Mouse (Mus musculus) adrenal gland, adult 2 months (tissue): ENCODE results near the gene Calm2. TPM values are rescaled to one million over a fixed set of nuclear protein-coding genes. Genes with fewer than 3 reads are reported as not detected.

Experiments
- DNase-seq: peaks from one replicate; pipeline ENCODE4 v3.0.0; 2021
- polyA plus RNA-seq: library from polyadenylated mRNA; depleted of rRNA; stranded (reverse); fragments of >200 nt; gene quantifications from 2 replicates; pipeline ENCODE4 v1.2.3, GENCODE M21; 2012; rRNA removed
- total RNA-seq, 2 experiments: library from RNA; stranded (reverse); gene quantifications; 2 replicates each; pipeline ENCODE4 v1.2.3; 2021

Calm2 gene
- total and polyA plus RNA-seq, 3 experiments: 6.4 to 563 (median 485) TPM

DNA sequence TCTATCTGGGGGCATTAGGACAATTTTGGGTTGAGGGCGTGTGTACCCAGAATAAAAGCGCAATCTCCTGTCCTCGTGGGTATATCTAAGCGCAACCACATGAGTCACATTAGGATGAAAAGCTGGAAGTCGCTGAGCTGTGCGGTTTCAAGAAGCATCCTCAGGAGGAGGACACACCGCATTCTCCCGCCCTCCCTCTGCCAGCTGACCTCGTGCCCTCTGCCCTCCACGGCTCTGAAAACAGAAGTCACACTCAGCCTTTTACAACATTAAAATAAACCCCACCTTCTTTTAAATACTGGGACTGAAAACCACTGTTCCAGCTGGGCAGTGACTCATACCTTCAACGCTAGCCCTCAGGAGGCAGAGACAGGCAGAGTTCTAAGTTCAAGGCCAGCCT is 49.6 kb downstream of the Calm2 start:
- no peak for DNase-seq

DNA sequence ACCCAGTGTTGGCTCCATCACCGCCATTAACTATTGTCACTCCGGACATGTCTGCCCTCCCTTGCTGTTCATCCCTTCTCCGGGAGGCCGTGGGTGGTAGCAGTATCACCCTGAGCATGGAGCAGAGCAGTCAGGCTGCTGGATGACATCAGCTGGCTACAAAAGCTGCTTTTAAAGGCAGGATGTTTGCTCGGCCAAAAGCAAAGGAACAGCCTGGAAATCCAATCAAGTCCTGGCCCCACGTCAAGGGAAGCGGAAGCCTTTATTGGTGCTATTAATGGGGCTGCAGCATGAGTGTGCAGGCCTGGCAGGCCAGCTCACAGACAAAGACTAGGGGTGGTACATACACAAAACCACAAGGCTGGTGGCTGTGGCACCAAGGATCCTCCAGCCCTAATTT is 55.5 kb downstream of the Calm2 start:
- peak; percentile 45 for DNase-seq

DNA sequence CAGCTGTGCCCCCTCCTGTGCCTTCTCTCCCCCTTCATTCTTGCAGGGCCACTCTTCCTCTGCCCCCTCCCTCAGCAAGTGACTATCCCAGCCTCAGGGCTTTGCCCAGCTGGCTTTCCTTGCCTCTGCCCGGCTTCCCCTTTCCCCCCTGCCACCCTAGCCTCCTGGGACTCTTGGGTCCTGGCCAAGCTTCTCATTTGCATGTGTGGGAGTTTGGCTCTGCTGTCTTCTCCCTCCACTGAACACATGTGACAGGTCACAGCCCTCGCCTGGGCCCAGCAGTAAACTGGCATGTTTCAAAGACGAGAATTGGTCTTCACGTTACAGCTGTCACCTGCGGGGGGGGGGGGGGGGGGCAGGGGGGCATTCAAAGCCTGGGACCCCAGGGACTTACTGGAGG is 59.7 kb downstream of the Calm2 start:
- DNase-seq: no peak

DNA sequence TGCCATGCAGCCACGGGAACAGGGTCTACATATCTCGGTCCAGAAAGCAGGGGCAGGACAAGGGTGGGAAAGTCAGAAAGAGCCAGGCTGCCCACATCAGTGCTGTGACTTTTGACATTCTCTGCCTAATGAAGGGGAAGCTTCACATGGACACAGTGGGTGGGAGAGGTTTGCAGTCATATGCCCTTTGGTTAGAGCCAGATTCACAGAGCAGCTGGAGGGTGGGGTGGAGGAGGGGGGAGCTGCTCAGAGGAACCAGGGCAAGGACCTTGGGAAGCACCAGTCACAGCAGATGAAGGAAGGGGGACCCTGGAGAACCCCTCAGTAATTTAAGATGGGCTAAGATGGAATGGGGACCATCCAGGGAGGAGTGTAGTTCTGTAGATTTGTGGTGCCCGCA is 60.9 kb downstream of the Calm2 start:
- DNase-seq: no peak

Other genes with a start within 250 kb of the Calm2 start
- gene Mcfd2, start 181.0 kb downstream of the Calm2 start, total RNA-seq: 100 to 1,000 TPM; 232 to 255 TPM
- gene Mcfd2, start 181.0 kb downstream of the Calm2 start, polyA plus RNA-seq: 178 and 211 TPM in 2 replicates
- 10 to 100 TPM; 12.0 to 15.1 TPM for gene Ttc7, start 164.0 kb downstream of the Calm2 start, total RNA-seq
- 30.6 and 34.0 TPM in 2 replicates for gene Ttc7, start 164.0 kb downstream of the Calm2 start, polyA plus RNA-seq
- not detected for gene Stpg4, start 19.2 kb downstream of the Calm2 start, total RNA-seq
- not detected in 2 replicates for gene Stpg4, start 19.2 kb downstream of the Calm2 start, polyA plus RNA-seq
- gene Epcam, start 189.0 kb upstream of the Calm2 start, total RNA-seq: under 1 TPM; 0.35 to 0.38 TPM
- 0.22 TPM in 1 of 2 replicates, not detected in the other for gene Epcam, start 189.0 kb upstream of the Calm2 start, polyA plus RNA-seq
- 10 to 100 TPM; 16.8 to 21.6 TPM for gene Msh2, start 225.4 kb upstream of the Calm2 start, total RNA-seq
- gene Msh2, start 225.4 kb upstream of the Calm2 start, polyA plus RNA-seq: 2.3 and 6.1 TPM in 2 replicates